Mouse (Mus musculus) CH12.LX (cell line): ENCODE results near the gene Tmem19. TPM values are rescaled to one million over a fixed set of nuclear protein-coding genes. Genes with fewer than 3 reads are reported as not detected.

Source experiments
- DNase-seq: peaks from one replicate; pipeline ENCODE4 v3.0.0-alpha.2; 2013; ENCODE audit errors: extremely low read depth
- H3K27ac ChIP-seq: 2 replicates; pipeline ENCODE4 v1.5.1; 2012; ENCODE audit warnings: low read depth, mild to moderate bottlenecking, control low read depth, moderate library complexity; ENCODE audit not compliant: insufficient read depth
- H3K27me3 ChIP-seq: replicated peaks from 2 replicates; pipeline ENCODE3; 2012; ENCODE audit warnings: inconsistent platforms
- H3K36me3 ChIP-seq, 2 experiments: replicated peaks in 1 of 2; 2 replicates each; pipeline versions ENCODE3 to v1.6.1; 2012; ENCODE audit warnings: inconsistent platforms in 1 of 2, low read length in 1 of 2, mild to moderate bottlenecking in 1 of 2, mixed read lengths in 1 of 2, moderate library complexity in 1 of 2; ENCODE audit not compliant: control insufficient read depth in 1 of 2, insufficient read depth in 1 of 2
- H3K4me1 ChIP-seq, 2 experiments: 2 replicates each; pipeline ENCODE4 v1.6.1; 2012; ENCODE audit warnings: inconsistent platforms in 1 of 2, moderate library complexity in 1 of 2; ENCODE audit not compliant: insufficient read depth in 2 of 2, control insufficient read depth in 1 of 2
- H3K4me2 ChIP-seq: 2 replicates; pipeline ENCODE4 v1.6.1; 2012; ENCODE audit warnings: low read depth, mild to moderate bottlenecking, control low read depth; ENCODE audit not compliant: poor library complexity, insufficient read depth, severe bottlenecking
- H3K4me3 ChIP-seq, 3 experiments: fragments of 150-350 bp in 1 of 3; sonication (generic) in 1 of 3; replicated peaks in 1 of 3; 2 replicates each; pipeline versions ENCODE3 to v1.5.1; 2011 to 2012; ENCODE audit warnings: low read depth in 2 of 3, low read length in 2 of 3, mild to moderate bottlenecking in 2 of 3, moderate library complexity in 2 of 3, control low read depth in 1 of 3, improper control_type of control experiment in 1 of 3, inconsistent platforms in 1 of 3, mixed read lengths in 1 of 3; ENCODE audit not compliant: poor library complexity in 1 of 3
- H3K79me2 ChIP-seq: replicated peaks from 2 replicates; pipeline ENCODE4 v1.6.1; 2012; ENCODE audit warnings: mild to moderate bottlenecking, moderate library complexity; ENCODE audit not compliant: control insufficient read depth, poor library complexity, insufficient read depth, severe bottlenecking; ENCODE audit errors: extremely low read depth
- H3K9ac ChIP-seq: 2 replicates; pipeline ENCODE4 v1.6.1; 2012; ENCODE audit warnings: low read depth, mild to moderate bottlenecking, control low read depth, moderate library complexity; ENCODE audit not compliant: insufficient read depth
- H3K9me3 ChIP-seq: replicated peaks from 2 replicates; pipeline ENCODE3; 2012; ENCODE audit warnings: low read length, inconsistent platforms, mixed read lengths
- CHD1 ChIP-seq: IDR thresholded peaks from 2 replicates; pipeline ENCODE4 v1.6.1; 2012; ENCODE audit warnings: low read depth, low read length, improper control_type of control experiment, inconsistent platforms
- CTCF ChIP-seq, 2 experiments: IDR thresholded peaks in 1 of 2; conservative IDR thresholded peaks in 1 of 2; 2 replicates each; pipeline ENCODE4 v1.5.1; 2011 to 2012; ENCODE audit warnings: low read depth in 2 of 2, low read length in 2 of 2, improper control_type of control experiment in 1 of 2, inconsistent platforms in 1 of 2, mild to moderate bottlenecking in 1 of 2, moderate library complexity in 1 of 2
- GABPA ChIP-seq: IDR thresholded peaks from 2 replicates; pipeline ENCODE4 v1.6.1; 2012; ENCODE audit warnings: low read depth, low read length, improper control_type of control experiment, inconsistent platforms; ENCODE audit not compliant: insufficient replicate concordance
- MYC ChIP-seq: IDR thresholded peaks from 2 replicates; pipeline ENCODE4 v1.6.1; 2011; ENCODE audit warnings: low read depth, mild to moderate bottlenecking, improper control_type of control experiment, low read length
- NRF1 ChIP-seq: IDR thresholded peaks from 2 replicates; pipeline ENCODE4 v1.6.1; 2014; ENCODE audit warnings: low read depth, mild to moderate bottlenecking, inconsistent platforms, low read length, improper control_type of control experiment, moderate library complexity
- POLR2A ChIP-seq: IDR thresholded peaks from 2 replicates; pipeline ENCODE4 v1.6.1; 2011; ENCODE audit warnings: low read depth, mild to moderate bottlenecking, improper control_type of control experiment, low read length
- RAD21 ChIP-seq: IDR thresholded peaks from 2 replicates; pipeline ENCODE4 v1.6.1; 2011; ENCODE audit warnings: low read depth, mild to moderate bottlenecking, low read length, improper control_type of control experiment, moderate library complexity
- TBP ChIP-seq: conservative IDR thresholded peaks from 2 replicates; pipeline ENCODE4 v1.6.1; 2011; ENCODE audit warnings: low read depth, low read length, improper control_type of control experiment
- TCF12 ChIP-seq: IDR thresholded peaks from 2 replicates; pipeline ENCODE4 v1.6.1; 2014; ENCODE audit warnings: low read depth, mild to moderate bottlenecking, inconsistent platforms, low read length, improper control_type of control experiment
- USF2 ChIP-seq: conservative IDR thresholded peaks from 2 replicates; pipeline ENCODE4 v1.6.1; 2011; ENCODE audit warnings: low read depth, low read length, improper control_type of control experiment
- ZKSCAN1 ChIP-seq: IDR thresholded peaks from 2 replicates; pipeline ENCODE4 v1.6.1; 2012; ENCODE audit warnings: low read depth, inconsistent platforms, low read length, improper control_type of control experiment, borderline replicate concordance
- dilution Hi-C: fragments of 300-500 bp; cut with MboI; formaldehyde crosslinking; loops from 2 replicates; pipeline ENCODE4 v1.14.3; 2020; ENCODE audit warnings: low sequenced_read_pairs; ENCODE audit not compliant: extremely low pct_unique_long_range_greater_than_20kb, extremely low pct_ligation_motif_present
- in situ Hi-C: fragments of 300-500 bp; cut with MboI; formaldehyde crosslinking; loops from 3 replicates; pipeline ENCODE4 v1.14.3; 2019; ENCODE audit warnings: low sequenced_read_pairs, low pct_ligation_motif_present, low pct_unique_long_range_greater_than_20kb, mixed read lengths
- polyA plus RNA-seq: library from polyadenylated mRNA; unstranded; fragments of >175 nt; gene quantifications from 2 replicates; pipeline ENCODE4 v1.2.1, GENCODE M21; 2012; ENCODE audit warnings: low read depth; ENCODE audit not compliant: insufficient read length
- total RNA-seq, 2 experiments: library from RNA; depleted of rRNA; stranded (reverse); fragments of 300-350 nt in 1 of 2; fragments of >200 nt in 1 of 2; gene quantifications; 2 replicates each; pipeline ENCODE4 v1.2.3; 2012 to 2014

The Tmem19 gene
- total and polyA plus RNA-seq, 3 experiments = 25.7 to 29.3 (median 26.0) TPM

GRCm38 (mm10) chr10:115294715-115295114, 67.6 kb downstream of the Tmem19 start:
- peaks cover 13% of the 10 kb centered on the region for H3K79me2 ChIP-seq
- H3K4me3 ChIP-seq = no peak overlapping the region
- H3K36me3 ChIP-seq = peaks cover 72 to 94% of the 10 kb centered on the region in 2 experiments
- no peak overlapping the region for H3K27ac ChIP-seq
- dilution Hi-C loops (no loop called here), in situ Hi-C loops (no loop called here)
- no peaks in the 10 kb centered on the region for H3K4me1 ChIP-seq
- no peaks in the 10 kb centered on the region for H3K9me3 ChIP-seq
- H3K4me2 ChIP-seq = no peak overlapping the region
- no peak for DNase-seq
- TF ChIP-seq MYC (no peak), POLR2A (no peak), NRF1 (no peak), TBP (no peak), CTCF (conservative IDR thresholded peaks at IDR 0.05 in 1 of 2, IDR thresholded peaks at IDR 0.05 in 1 of 2; ENCODE audit: low read depth in 2 of 2, low read length in 2 of 2) (no peak), CHD1 (no peak)
- no peak overlapping the region for H3K9ac ChIP-seq
- no peaks in the 10 kb centered on the region for H3K27me3 ChIP-seq

GRCm38 (mm10) chr10:115293946-115294345, 68.4 kb downstream of the Tmem19 start:
- TF ChIP-seq GABPA (no peak), ZKSCAN1 (no peak), USF2 (no peak), RAD21 (no peak), TCF12 (no peak)
- H3K27me3 ChIP-seq = no peaks in the 10 kb centered on the region
- in situ Hi-C loops = no loop called here
- H3K9ac ChIP-seq = no peak overlapping the region
- dilution Hi-C loops = no loop called here
- no peaks in the 10 kb centered on the region for H3K9me3 ChIP-seq
- H3K79me2 ChIP-seq = peaks cover 6% of the 10 kb centered on the region; the same call in 1 of the 2 replicates
- H3K4me2 ChIP-seq = no peak overlapping the region
- no peak for DNase-seq
- H3K27ac ChIP-seq = no peak overlapping the region
- peaks cover 70 to 93% of the 10 kb centered on the region in 2 experiments for H3K36me3 ChIP-seq
- H3K4me3 ChIP-seq = no peak overlapping the region
- H3K4me1 ChIP-seq = no peaks in the 10 kb centered on the region

DNA sequence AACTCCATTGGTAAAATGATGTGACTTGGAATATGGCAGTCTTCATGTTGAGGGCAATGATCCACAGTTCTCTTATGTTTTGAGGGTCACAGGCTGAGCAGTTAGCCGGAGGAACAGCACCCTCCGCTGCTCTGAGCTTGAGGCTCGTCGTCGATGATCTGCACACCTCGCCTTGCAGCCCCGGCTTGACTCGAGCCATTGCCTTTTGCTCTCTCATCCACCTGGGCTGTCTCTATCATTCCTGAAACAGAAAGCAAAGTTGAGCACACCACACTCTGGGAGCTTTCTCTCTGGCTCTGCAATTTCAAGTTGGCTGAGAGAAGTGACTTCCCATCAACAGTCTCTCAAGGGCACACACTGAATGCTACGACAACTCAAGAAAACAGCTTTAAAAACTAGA, 71.6 kb downstream of the Tmem19 start:
- H3K4me1 ChIP-seq = no peaks in the 10 kb centered on the region
- no peak overlapping the region for H3K4me3 ChIP-seq
- no peaks in the 10 kb centered on the region for H3K79me2 ChIP-seq
- in situ Hi-C loops (no loop called here), dilution Hi-C loops (no loop called here)
- H3K27ac ChIP-seq = no peak overlapping the region
- H3K9me3 ChIP-seq = no peaks in the 10 kb centered on the region
- no peak overlapping the region for H3K9ac ChIP-seq
- TF ChIP-seq ZKSCAN1 = no peak
- no peaks in the 10 kb centered on the region for H3K27me3 ChIP-seq
- DNase-seq = no peak
- peaks cover 69 to 86% of the 10 kb centered on the region in 2 experiments for H3K36me3 ChIP-seq
- no peak overlapping the region for H3K4me2 ChIP-seq

Other genes with a start within 250 kb of the Tmem19 start
- gene Tph2, start 177.5 kb downstream of the Tmem19 start, total RNA-seq (2012; rRNA removed) = 0.42 and 0.55 TPM in 2 replicates
- 0.42 and 0.43 TPM in 2 replicates for gene Tph2, start 177.5 kb downstream of the Tmem19 start, total RNA-seq (2014; rRNA removed)
- gene Tph2, start 177.5 kb downstream of the Tmem19 start, polyA plus RNA-seq = 0.46 and 0.54 TPM in 2 replicates
- 10.5 and 13.4 TPM in 2 replicates for gene Tbc1d15, start 111.0 kb downstream of the Tmem19 start, total RNA-seq (2012; rRNA removed)
- gene Tbc1d15, start 111.0 kb downstream of the Tmem19 start, total RNA-seq (2014; rRNA removed) = 21.4 and 23.3 TPM in 2 replicates
- gene Tbc1d15, start 111.0 kb downstream of the Tmem19 start, polyA plus RNA-seq = 59.5 and 75.6 TPM in 2 replicates
- 45.0 and 55.6 TPM in 2 replicates for gene Rab21, start 46.9 kb downstream of the Tmem19 start, total RNA-seq (2012; rRNA removed)
- gene Rab21, start 46.9 kb downstream of the Tmem19 start, total RNA-seq (2014; rRNA removed) = 57.4 and 57.9 TPM in 2 replicates
- gene Rab21, start 46.9 kb downstream of the Tmem19 start, polyA plus RNA-seq = 52.8 and 58.4 TPM in 2 replicates
- gene Thap2, start 21.9 kb upstream of the Tmem19 start, total RNA-seq (2012; rRNA removed) = 7.6 and 11.3 TPM in 2 replicates
- 6.9 and 7.9 TPM in 2 replicates for gene Thap2, start 21.9 kb upstream of the Tmem19 start, total RNA-seq (2014; rRNA removed)
- gene Thap2, start 21.9 kb upstream of the Tmem19 start, polyA plus RNA-seq = 4.3 and 4.8 TPM in 2 replicates
- gene Zfc3h1, start 22.5 kb upstream of the Tmem19 start, total RNA-seq (2012; rRNA removed) = 29.8 and 40.7 TPM in 2 replicates
- 51.7 and 58.3 TPM in 2 replicates for gene Zfc3h1, start 22.5 kb upstream of the Tmem19 start, total RNA-seq (2014; rRNA removed)
- gene Zfc3h1, start 22.5 kb upstream of the Tmem19 start, polyA plus RNA-seq = 39.2 and 48.7 TPM in 2 replicates
- gene A930009A15Rik, start 207.5 kb upstream of the Tmem19 start, total RNA-seq (2012; rRNA removed) = not detected in 2 replicates
- gene A930009A15Rik, start 207.5 kb upstream of the Tmem19 start, total RNA-seq (2014; rRNA removed) = not detected in 2 replicates
- gene A930009A15Rik, start 207.5 kb upstream of the Tmem19 start, polyA plus RNA-seq = not detected in 2 replicates
- not detected in 2 replicates for gene Lgr5, start 225.3 kb upstream of the Tmem19 start, total RNA-seq (2012; rRNA removed)
- gene Lgr5, start 225.3 kb upstream of the Tmem19 start, total RNA-seq (2014; rRNA removed) = not detected in 2 replicates
- gene Lgr5, start 225.3 kb upstream of the Tmem19 start, polyA plus RNA-seq = not detected in 2 replicates